Mouse (Mus musculus) c-Kit-positive CD71-negative TER-119-negative erythroid progenitor cells, embryonic 14.5 days (primary cell): ENCODE measurements around the gene Rpl36.
"Not testable (repeated sequence)": the region's sequence is repeated elsewhere in the genome, so short reads cannot be mapped to it uniquely, and the experiment has no call there.

ENCODE experiments used
- DNase-seq: peaks from one replicate; pipeline ENCODE4 v3.0.0-alpha.2; 2013; ENCODE audit warnings: low read depth

Gene Rpl36

GRCm38 (mm10) chr17:56609452-56610171, 3.6 kb upstream of the Rpl36 start, which contains the start of gene 2410015M20Rik:
2410015M20Rik (minus strand) TSS chr17:56609771.
- peak; percentile 96 for DNase-seq

DNA sequence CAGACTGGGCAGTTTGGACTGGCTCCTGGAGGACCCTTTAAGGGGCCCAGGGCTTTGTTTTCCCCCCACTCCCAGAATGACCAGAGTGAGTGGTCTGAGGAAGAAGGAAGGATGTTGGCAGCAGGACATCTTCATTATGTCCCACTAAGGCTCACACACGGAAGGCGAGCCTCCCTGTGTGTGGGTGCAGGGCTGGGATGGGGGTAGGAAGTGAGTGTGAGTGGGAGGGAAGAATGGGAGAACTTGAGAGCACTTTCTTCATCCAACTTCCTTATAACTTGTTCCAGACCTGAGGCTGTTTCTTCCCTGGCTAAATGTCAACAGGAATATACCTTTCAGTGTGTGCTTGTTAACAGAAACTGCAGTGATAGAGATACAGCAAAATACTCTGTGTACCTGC, 1.9 kb upstream of the Rpl36 start:
- DNase-seq, result no peak

GRCm38 (mm10) chr17:56611861-56612564, 1.2 kb upstream of the Rpl36 start:
- peak; percentile 71 for DNase-seq

DNA sequence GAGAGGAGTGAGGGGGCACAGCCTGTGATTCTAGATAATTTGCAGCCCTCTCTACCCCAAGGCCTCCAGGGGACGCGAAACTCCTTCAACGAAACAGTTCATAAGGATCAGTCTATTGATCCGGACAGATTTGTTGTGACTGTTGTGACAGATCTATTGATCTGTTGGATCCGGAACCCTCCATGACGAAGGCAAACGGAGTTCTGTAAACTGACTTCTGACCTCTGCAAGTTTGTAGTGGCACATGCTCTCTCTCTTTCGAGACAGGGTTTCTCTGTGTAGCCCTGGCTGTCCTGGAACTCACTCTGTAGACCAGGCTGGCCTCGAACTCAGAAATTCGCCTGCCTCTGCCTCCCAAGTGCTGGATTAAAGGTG, 664 bp upstream of the Rpl36 start:
- DNase-seq, result not testable (repeated sequence)

GRCm38 (mm10) chr17:56613893-56614292, 677 bp downstream of the Rpl36 start:
- not testable (repeated sequence) for DNase-seq

GRCm38 (mm10) chr17:56614391-56615135, 1.3 kb downstream of the Rpl36 start:
- no peak for DNase-seq

DNA sequence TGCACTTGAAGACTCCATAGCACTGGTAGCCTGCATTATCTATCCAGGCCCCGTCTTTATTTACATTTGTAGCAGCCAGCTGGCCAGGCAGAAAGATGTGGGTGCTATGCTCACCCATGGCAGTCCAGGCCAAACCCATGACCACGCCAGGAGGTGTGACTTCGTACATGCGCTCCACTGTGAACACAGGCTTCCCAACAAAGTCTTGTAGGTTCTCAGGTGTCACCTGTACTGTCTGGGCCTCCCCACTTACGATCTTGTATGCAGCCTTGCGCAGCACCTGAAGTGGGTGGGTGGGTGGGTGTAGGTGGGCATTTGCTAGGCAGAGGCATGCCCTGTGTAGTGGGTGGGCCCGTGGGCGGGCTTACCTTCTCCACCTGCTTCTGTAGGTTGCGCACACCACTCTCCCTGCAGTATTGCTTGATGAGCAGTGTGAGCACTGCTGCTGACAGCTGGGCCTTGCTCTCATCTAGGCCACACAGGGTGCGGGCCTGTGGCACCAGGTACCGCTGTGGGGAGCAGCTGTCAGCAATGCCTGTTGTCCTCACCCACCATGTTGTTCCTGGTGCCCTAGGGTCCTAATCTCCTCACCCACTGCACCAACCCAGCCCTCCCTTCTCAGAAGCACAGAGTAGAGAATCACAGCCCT, 2.0 kb downstream of the Rpl36 start:
- DNase-seq, result no peak

GRCm38 (mm10) chr17:56615792-56616191, 2.6 kb downstream of the Rpl36 start:
- DNase-seq, result no peak

DNA sequence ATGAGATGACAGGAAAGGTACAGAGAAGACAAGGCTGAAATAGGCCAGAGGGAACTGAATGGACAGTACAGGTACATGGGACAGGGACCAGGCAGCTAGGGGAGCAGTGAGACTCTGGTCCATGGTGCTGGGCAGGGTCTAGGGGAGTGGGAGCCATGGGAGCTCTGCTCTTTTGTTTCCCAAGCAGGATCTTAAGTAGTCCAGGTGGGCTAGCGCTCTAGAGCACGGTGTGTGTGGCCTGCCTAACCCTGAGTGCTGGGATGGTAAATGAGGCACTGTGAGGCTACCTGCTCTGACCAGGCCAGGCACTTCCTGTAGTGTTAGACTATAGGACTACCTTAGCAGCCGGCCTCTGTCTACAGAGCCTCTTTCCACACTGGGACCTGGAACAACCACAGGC, 3.5 kb downstream of the Rpl36 start:
- DNase-seq, result no peak

DNA sequence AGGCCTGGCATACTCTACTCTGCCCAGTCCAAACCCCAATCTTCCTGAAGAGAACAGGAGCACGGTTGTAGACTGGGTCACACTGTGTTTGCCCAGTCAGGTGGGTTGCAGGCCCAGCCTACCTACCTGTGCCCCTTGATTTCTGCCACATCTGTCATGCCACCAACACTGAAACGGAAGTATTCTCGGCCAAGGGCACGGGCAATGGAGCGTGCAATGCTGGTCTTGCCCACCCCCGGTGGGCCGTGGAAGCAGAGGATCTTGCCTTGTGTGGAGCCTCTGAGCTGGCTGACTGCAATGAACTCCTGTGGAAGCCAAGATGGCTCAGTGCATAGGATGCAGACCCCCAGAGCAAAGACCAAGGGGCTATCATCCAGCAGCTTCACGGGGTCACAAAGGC, 4.4 kb downstream of the Rpl36 start:
- no peak for DNase-seq

DNA sequence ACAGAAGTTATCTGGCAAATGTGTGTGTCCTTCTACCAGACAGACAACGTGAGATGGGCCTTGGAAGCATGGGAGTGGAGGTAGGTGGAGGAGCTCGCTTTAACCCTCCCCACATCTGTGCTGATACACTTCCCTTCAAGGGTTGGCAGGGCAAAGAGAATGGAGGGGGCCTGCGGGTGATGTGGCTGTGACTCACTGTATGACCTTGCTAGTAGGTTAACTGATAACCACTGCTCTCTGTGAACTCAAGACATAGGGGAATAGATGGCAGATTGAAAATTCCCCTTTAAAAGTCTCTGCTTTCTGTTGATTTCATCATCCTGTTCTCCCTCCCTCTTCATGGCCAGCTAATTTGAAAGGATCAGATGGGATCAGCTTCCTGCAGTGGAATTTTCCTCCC, 12.3 kb downstream of the Rpl36 start:
- no peak for DNase-seq

GRCm38 (mm10) chr17:56626260-56626659, 13.0 kb downstream of the Rpl36 start:
- no peak for DNase-seq

DNA sequence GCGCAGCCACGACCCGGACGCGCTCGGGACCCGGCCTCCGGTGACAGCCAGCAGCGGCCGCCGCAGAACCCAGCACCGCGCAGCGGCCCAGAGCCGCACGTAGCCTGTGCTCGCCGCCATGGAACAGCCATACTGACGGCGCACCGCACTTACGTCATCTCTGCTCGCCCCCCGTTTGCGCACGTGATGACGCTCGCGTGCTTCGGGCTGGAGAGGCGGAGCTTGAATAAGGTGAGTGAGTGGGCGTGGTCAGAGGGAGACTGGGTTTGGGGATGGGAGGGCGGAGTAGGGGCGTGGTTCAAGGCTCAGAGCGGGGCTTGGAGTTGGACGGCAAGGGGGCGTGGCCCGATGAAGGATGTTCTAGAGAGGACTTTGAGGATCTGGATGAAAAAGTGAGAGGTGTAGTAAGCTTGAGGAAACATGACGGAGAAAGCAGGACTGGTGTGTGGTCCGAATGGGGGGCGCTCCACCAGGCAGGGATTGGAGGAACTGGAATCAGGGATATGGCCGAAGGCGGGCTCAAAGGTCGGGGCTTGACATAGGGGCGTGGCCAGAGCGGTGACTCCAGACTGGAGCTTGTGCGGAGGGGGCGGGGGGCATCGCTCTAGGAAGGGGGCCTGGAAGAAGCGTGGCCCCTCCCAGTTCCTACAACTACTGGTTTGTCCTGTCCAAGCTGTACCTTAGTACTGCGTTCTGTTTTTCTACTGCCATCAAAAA, 13.7 kb downstream of the Rpl36 start, which contains the start of gene Lonp1:
Gene Lonp1 (minus strand): TSS at position 134 of the 717 bp plus-strand sequence.
- DNase-seq, result peak; percentile 98

DNA sequence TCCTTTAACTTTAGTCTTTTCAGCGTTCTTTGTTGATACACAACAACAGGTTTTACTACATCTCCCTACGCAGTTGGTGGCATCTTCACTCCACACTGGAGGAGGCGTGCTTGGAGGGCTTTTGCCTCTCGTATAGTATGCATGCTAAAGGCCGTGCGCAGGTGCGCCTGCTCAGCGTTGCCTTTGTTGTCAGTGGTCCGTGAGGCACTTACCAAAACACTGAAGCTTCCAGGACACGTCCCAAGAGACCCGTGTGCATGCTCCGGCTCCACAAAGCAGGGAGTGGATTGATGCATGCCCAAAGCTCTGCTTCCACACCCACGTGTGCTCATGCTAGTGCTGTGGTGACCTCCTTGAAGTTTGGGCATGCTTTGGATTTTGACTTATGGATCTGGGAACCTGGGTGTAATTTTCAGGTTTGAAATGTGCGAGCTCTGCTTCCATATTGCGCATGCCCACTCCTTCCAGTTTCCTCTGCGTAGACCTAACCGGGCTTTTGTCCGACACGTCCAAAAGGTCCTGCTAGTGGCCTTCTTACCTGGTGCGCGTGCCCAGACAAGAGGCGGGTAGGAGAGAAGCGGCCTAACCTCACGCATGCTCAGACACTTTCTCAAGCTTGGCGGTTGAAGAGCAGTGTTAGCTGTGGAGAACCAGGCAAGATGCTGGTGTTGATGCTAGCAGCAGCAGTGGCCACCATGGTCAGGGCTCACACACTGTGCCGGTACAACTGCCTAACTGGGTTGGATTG, 14.5 kb downstream of the Rpl36 start, which contains the start of gene Catsperd:
Gene Catsperd (plus strand): TSS at position 614 of the 748 bp plus-strand sequence.
- no peak for DNase-seq

- not testable (repeated sequence) for DNase-seq
Observed at GRCm38 (mm10) chr17:56629800-56630781, 16.9 kb downstream of the Rpl36 start.

DNA sequence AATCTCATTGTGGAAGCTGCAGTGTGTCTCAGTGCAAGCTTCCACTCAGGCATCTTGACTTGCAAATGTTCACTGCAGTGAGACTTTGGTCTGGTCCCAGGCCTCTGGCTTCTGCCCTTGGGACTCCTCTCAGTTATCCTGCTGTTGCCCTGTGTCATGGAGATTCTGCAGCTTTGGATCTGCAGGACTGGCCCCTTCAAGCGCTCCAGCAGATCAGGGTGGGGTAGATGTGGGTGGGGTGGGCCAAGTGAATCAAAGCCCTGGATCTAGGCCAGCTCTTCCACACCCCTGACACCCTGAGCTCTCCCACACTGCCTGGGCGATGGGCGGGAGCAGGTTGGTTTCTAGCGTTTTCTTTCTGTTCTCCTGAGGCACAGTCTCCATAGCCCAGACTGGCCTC, 18.6 kb downstream of the Rpl36 start:
- no peak for DNase-seq

DNA sequence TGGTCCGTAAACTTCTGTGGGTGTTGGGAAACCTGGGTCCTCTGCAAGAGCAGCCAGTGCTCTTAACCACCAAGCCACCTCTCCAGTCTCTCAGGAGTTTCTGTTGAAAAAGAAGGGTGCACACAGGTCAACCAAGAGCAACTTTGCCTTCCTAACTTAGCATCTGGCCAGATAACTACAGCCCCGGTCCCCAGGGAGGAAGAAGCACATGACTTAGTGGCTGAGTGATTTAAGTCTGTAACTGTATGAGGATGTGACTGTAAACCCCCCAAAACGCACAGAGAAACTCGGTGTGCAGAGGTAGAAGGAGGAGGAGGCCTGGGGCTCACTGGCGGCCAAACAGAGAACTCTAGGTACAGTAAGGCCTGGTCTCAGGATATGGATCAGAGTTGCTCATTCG, 20.8 kb downstream of the Rpl36 start:
- DNase-seq, result no peak

- no peak for DNase-seq
Observed at GRCm38 (mm10) chr17:56643237-56643636, 30.0 kb downstream of the Rpl36 start.

DNA sequence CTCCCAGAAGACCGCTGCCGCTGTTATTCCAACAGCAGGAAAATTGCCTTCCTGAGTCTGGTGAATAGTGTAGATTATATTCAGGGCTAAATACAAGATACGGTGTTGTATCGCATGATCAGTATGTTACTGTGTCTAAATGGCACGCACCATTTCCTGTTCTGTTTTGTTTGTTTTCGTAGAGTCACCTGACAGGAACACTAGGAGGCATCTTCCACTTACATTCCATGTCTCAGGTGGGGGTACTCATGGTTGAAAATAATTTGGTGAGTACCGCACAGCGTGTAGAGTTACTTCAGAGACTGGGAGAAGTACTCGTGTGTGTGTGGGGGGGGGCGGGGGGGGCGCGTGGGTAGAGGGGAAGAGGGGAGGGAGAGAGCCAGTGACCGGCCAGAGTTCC, 34.3 kb downstream of the Rpl36 start:
- DNase-seq, result no peak

DNA sequence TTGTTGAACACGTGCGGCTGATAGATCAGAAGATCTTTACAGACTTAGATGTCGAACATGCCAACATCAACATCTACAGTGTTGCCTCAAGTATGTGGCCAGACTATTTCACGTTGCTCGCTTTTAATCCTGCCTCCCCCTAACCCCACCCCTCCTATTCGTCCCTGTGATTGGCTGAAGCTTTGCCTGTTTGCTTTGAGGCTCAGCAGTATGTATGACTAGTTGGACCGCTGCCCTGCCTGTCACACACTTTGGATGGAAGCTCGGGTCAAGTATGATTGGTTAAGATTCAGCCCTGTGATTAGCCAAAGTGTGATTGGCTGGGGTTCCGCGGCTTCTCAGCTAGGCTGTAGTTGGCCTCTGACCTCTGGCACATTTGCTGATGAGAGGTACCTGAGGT, 38.6 kb downstream of the Rpl36 start:
- no peak for DNase-seq
